Mouse (Mus musculus): ENCODE data around the gene Trpm2.
A peak's percentile ranks its signal among the peaks of the same experiment; 100 is the strongest.
"Not testable (repeated sequence)": the region's sequence is repeated elsewhere in the genome, so short reads cannot be mapped to it uniquely, and the experiment has no call there.

Gene Trpm2

GRCm38 (mm10) chr10:77978351-77979350 lies 8.3 kb upstream of the Trpm2 start, which contains the start of gene 1810043G02Rik:
TSS of gene 1810043G02Rik (plus strand) at chr10:77978524.
- DNase-seq (ENCODE audit: low spot score in 2 of 2): peak; percentile 98

GRCm38 (mm10) chr10:77976458-77977150 lies 6.2 kb upstream of the Trpm2 start:
- no peak for DNase-seq (ENCODE audit: low spot score in 2 of 2)

GRCm38 (mm10) chr10:77975653-77976052 lies 5.3 kb upstream of the Trpm2 start:
- no peak for DNase-seq (ENCODE audit: low spot score in 2 of 2)

DNA sequence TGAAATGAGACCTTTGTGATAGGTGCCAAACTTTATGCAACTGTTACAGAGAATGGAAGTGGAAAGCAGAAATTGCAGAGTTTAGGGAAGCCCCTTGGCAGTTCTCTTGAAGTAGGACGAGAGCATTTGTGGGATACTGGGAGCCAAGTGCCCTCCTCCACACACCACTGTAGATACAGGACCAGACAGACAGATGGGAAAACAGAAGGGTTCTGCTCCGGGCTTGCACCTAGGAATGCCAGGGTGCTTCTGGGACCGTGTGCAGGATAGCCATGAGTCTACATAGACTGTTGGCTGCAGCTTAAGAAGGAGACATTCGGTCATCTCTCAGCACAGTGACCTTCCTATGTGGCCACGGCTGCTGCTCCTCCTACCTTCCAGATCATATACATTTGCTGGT lies 4.4 kb upstream of the Trpm2 start:
- DNase-seq (ENCODE audit: low spot score in 2 of 2): no peak

DNA sequence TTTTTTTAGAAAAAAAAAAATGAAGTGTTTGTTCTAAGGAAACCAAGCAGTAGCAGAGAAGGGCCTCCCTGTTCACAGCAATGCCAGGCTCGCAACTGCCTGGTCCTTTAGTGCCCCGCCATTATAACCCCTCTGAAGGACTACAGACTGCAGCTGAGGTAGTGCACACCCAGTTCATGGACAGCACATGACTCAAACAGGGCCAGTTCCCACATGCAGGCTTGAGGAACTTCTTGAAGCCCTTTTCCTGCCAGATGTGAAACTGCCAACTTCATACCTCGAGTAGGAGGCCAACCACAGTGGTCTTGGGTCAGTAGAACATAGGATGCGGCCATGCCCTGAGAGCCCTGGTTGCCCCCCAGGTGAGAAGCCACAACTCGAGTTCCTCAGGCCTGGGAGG lies 4.0 kb upstream of the Trpm2 start:
- DNase-seq (ENCODE audit: low spot score in 2 of 2): peak in 1 of 2 experiments; percentile 26

GRCm38 (mm10) chr10:77971709-77972553 lies 1.6 kb upstream of the Trpm2 start:
- DNase-seq (ENCODE audit: low spot score in 2 of 2): peak in 1 of 2 experiments; percentile 34

DNA sequence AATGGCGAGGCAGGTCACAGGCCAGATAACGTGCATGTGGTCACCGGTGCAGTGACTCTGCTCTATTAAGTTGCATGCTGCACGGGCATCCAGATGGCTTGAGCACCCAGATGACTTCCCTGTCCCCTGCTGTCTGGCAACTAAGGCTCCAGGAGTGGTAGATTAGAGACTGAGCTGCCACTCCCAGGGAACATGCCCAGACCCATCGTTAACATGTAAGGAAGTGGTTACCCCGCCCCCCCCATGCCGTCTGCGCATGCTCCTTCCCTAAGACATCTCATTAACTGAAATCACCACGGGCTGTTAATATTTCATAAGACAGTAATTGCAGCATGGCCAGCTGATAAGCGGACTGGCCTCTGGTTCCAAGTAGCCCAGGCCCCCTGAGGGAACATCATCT lies 828 bp upstream of the Trpm2 start:
- DNase-seq (ENCODE audit: low spot score in 2 of 2): peak in 1 of 2 experiments; percentile 28

- DNase-seq (ENCODE audit: low spot score in 2 of 2): no peak
Measured at GRCm38 (mm10) chr10:77969973-77970325, 414 bp downstream of the Trpm2 start.

- peak in 1 of 2 experiments; percentile 35 for DNase-seq (ENCODE audit: low spot score in 2 of 2)
Measured at GRCm38 (mm10) chr10:77969274-77969972, 940 bp downstream of the Trpm2 start.

- peak in 1 of 2 experiments; percentile 27 for DNase-seq (ENCODE audit: low spot score in 2 of 2)
Measured at GRCm38 (mm10) chr10:77963971-77964370, 6.4 kb downstream of the Trpm2 start.

DNA sequence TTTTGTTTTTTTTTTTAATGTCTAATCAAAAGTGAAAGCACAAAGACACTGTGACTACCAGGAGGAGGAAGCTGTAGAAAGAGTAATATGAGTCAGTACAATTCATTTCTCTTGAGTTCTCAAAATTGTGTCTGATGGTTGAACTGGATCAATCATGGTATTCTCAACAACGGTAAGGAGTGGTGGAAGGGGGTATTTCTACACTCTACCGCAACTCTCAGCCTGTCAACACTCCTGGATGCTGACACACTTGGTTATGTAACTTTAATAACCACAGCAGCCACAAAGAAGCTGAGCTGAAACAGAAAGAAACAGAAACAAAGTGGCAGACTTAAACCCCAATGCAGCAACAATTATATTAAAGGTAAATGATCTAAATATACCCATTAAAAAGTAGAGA lies 7.6 kb downstream of the Trpm2 start:
- DNase-seq (ENCODE audit: low spot score in 2 of 2): peak in 1 of 2 experiments; percentile 28

DNA sequence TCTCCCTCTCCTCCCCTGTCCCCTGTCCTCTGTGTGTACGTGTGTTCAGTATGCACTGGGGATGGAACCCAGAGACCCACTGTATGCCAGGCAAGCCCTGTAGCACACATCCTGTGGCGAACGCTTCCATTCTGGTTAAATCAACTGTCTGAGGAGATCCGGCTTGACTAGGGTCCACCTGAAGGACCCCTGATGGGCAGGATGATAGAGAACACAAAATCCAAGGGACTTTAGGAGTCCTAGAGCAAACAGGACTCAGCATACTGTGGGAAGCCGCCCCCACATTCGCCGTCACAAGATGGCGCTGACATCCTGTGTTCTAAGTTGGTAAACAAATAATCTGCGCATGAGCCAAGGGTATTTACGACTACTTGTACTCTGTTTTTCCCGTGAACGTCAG lies 19.9 kb downstream of the Trpm2 start:
- DNase-seq (ENCODE audit: low spot score in 2 of 2): not testable (repeated sequence)

- DNase-seq (ENCODE audit: low spot score in 2 of 2): no peak
Measured at GRCm38 (mm10) chr10:77939685-77940084, 30.7 kb downstream of the Trpm2 start.

DNA sequence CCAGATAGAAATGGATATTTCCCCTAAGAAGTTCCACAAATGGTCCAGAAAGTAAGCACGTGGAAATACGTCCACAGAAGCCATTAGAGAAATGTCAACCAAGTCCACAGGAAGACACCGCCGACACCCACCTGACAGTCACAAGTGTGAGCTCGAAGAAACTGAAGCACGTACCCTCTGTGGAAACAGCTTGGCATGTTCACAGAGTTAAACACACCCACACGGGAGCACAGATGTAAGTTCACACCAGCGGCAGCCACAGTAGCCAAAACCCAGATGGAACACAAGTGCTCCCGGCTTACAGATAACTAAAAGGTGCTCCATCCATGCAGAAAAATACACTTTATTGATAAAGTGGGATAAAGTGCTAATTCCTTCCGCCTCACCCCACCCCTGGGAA lies 43.0 kb downstream of the Trpm2 start:
- no peak for DNase-seq (ENCODE audit: low spot score in 2 of 2)

- peak; percentile 47 to 67 for DNase-seq (ENCODE audit: low spot score in 2 of 2)
Measured at GRCm38 (mm10) chr10:77926140-77926539, 44.2 kb downstream of the Trpm2 start.

DNA sequence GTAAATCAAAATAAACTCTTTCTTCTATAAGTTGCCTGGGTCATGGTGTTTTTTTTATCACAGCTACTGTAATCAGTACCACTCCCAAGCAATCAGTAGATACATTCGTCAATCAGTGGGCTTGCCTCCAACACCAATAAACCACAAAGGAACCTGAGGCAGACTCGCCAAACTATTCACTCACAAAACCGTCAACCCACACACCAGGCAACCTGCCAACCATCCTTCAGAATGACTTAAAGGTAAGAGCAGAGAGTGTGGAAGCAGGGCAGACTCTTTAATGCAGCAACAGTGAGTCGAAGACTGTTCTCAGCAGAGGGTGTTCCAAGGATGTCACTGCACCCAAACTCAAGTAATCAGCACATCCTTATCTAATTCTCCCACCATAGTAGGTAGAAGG lies 47.7 kb downstream of the Trpm2 start:
- DNase-seq (ENCODE audit: low spot score in 2 of 2): no peak

DNA sequence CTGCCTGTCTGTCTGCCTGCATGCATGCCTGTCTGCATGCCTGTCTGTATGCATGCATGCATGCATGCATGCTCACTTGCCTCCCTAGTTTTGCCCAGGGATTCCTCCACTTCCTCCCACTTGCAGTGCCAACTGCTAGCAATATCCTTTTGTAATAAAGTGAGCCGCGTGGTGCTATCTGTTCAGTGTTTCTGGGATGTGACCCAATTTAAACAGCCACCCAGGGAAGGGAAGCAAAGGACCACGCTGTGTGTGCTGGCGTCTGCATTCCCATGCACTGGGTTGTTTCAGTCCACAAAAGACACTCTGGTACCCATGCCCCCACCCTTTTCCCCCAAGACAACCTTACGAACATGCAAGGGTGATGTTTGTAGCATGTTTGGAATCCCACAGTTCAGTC lies 49.4 kb downstream of the Trpm2 start:
- no peak for DNase-seq (ENCODE audit: low spot score in 2 of 2)

GRCm38 (mm10) chr10:77916636-77917335 lies 53.6 kb downstream of the Trpm2 start:
- peak; percentile 38 to 57 for DNase-seq (ENCODE audit: low spot score in 2 of 2)

DNA sequence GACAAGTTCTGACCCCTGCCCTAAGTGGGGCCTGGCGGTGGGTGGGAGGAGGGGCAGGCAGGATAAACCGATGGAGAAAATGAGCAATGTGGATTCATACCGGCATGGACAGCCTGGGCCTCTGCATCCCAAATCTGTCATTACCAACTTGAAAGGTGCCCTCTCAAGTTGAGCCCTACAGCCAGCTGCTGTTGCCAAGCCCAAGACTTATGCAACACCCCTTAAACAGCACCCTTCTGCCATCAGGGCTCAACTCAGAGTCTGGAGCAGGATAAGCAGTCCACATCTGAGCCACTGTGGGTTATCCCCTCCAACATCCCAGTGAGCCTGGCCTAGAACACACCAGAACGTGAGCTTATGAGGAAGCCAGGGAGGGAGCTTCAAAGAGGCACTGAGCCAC lies 57.1 kb downstream of the Trpm2 start:
- DNase-seq (ENCODE audit: low spot score in 2 of 2): no peak

GRCm38 (mm10) chr10:77912605-77913004 lies 57.8 kb downstream of the Trpm2 start:
- no peak for DNase-seq (ENCODE audit: low spot score in 2 of 2)
